Mouse (Mus musculus): ENCODE data around the gene Hck. TPM values are rescaled to one million over a fixed set of nuclear protein-coding genes. Genes with fewer than 3 reads are reported as not detected.

Hck gene
- polyA plus RNA-seq, 1 experiment from 2014 or later, result 13.3 TPM

DNA sequence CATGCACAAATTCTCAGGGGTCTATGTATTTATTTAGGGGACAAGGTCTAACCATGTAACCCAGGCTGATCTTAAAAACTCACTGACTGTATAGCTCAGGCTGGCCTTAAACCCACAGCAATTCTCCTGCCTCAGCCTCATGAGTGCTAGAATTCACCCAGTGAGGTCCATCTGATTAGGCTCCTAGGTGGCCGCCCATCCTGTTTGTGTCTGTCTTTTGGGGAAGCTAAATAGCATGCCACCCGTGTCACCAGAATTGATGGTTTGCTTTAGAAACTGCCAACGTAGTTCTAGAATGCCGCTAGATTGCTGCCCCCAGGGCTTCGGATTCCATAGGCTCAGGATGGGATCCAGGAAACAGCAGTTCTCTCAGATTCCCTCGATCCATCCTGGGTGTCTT, 41.3 kb upstream of the Hck start:
- H3K4me2 ChIP-seq (ENCODE audit: low read depth, low read length), result no peak overlapping the region; the same call in 1 of the 2 replicates
- TF ChIP-seq CTCF (IDR thresholded peaks at IDR 0.05; ENCODE audit: low read depth) (no peak), EP300 (IDR thresholded peaks at IDR 0.05; ENCODE audit: low read depth) (no peak)
- no peak overlapping the region for H3K9ac ChIP-seq (replicated peaks)
- peaks cover 13% of the 10 kb centered on the region; the same call in 1 of the 2 replicates for H3K27me3 ChIP-seq (ENCODE audit: insufficient read depth, low read length)
- peaks cover 4% of the 10 kb centered on the region; the same call in 1 of the 2 replicates for H3K4me1 ChIP-seq (ENCODE audit: insufficient read depth)
- 55% methylated on average over 6 of the region's 6 CpGs for WGBS (ENCODE audit: insufficient replicate concordance)
- no peak for DNase-seq
- no peaks in the 10 kb centered on the region for H3K36me3 ChIP-seq (replicated peaks; ENCODE audit: insufficient read depth, low read length)
- H3K27ac ChIP-seq (ENCODE audit: low read depth), result no peak overlapping the region
- no peaks in the 10 kb centered on the region for H3K9me3 ChIP-seq (ENCODE audit: low read length)
- no peak overlapping the region for H3K4me3 ChIP-seq (ENCODE audit: low read depth, low read length)
- no peak for ATAC-seq

DNA sequence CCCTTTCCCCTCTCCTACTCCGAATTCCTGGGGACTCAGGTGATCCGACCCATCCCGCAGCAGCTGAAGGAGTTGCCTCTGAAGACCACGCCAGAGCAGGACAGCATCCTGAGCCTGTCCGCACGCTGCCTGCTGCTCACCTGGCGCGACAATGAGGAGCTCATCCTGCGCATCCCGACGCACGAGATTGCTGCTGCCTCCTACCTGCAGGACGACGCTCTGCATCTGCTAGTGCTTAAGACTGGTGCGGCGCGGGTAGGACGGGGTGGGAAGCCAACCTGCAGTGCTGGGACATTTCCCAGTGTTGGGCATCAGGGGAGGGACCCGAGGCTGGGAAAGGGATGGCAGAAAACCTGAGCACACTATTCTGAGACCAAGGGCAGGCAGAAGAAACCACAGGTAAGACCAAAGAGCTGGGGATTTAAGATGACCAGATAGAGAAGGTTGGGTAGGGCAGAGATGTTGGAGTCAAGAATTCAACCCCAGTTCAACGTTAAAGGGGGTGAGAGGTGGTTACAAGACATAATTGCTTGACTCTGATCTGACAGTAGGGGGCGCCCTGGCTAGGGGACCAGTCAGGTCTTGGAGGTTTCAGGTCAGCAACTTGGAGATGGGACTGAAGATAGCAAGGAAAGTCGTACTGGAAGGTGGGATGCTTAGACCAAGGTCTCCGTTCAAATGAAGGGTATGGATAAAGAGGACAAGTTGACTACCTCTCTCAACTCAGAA, 37.3 kb upstream of the Hck start:
- no peak overlapping the region for H3K9ac ChIP-seq (replicated peaks)
- DNase-seq (peak; percentile 48), ATAC-seq (no peak)
- H3K9me3 ChIP-seq (ENCODE audit: low read length), result no peaks in the 10 kb centered on the region
- H3K4me1 ChIP-seq (ENCODE audit: insufficient read depth), result 0 out of 2 replicates have a peak, but pooled peaks cover under 1% of the 10 kb centered on the region
- H3K36me3 ChIP-seq (replicated peaks; ENCODE audit: insufficient read depth, low read length), result no peaks in the 10 kb centered on the region
- H3K27me3 ChIP-seq (ENCODE audit: insufficient read depth, low read length), result peaks cover 13% of the 10 kb centered on the region; the same call in 1 of the 2 replicates
- TF ChIP-seq CTCF (IDR thresholded peaks at IDR 0.05; ENCODE audit: low read depth) (peak; percentile 64), EP300 (IDR thresholded peaks at IDR 0.05; ENCODE audit: low read depth) (no peak)
- no peak overlapping the region for H3K27ac ChIP-seq (ENCODE audit: low read depth)
- no peak overlapping the region for H3K4me2 ChIP-seq (ENCODE audit: low read depth, low read length)
- WGBS (ENCODE audit: insufficient replicate concordance), result 44% methylated on average over 23 of the region's 23 CpGs
- H3K4me3 ChIP-seq (ENCODE audit: low read depth, low read length), result no peak overlapping the region

DNA sequence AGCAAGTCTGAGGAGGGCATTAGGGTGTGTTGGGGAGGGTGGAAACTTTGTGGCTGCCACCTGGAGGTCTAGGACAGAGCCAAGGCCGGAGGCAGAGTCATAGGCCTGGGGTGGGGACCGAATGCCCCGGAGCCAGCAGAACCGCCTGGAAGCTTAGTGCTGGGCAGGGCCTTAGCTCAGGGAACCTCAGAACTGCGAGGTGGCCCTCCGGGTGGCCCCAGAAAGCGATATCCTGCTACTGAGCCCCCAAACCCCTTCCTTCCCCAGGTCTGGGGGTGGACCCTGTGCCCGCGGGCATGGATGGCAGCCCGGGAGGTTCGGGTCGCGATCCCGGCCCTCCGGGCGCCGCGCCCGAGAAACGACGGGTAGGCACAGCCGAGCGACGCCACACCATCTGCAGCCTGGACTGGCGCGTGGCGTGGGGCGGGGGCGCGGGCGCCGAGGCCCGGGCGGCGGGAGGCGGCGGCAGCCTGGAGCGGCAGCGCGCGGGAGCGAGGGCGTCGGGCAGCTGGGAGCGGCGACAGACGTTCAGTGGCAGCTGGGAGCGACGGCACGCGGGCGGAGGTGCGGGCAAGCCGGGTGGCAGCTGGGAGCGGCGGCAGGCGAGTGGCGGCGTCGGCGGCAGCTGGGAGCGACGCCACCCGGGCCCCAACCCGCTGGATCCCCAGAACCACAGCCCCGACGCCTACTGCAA, 36.6 kb upstream of the Hck start:
- Histone ChIP-seq H3K4me3 (ENCODE audit: low read depth, low read length) (no peak overlapping the region), H3K27ac (ENCODE audit: low read depth) (no peak overlapping the region), H3K4me1 (ENCODE audit: insufficient read depth) (0 out of 2 replicates have a peak, but pooled peaks cover 3% of the 10 kb centered on the region), H3K27me3 (ENCODE audit: insufficient read depth, low read length) (peaks cover 13% of the 10 kb centered on the region; the same call in 1 of the 2 replicates), H3K36me3 (replicated peaks; ENCODE audit: insufficient read depth, low read length) (no peaks in the 10 kb centered on the region), H3K9me3 (ENCODE audit: low read length) (no peaks in the 10 kb centered on the region), H3K4me2 (ENCODE audit: low read depth, low read length) (peak overlapping the region; percentile 36), H3K9ac (replicated peaks) (no peak overlapping the region)
- TF ChIP-seq CTCF (IDR thresholded peaks at IDR 0.05; ENCODE audit: low read depth) (no peak), EP300 (IDR thresholded peaks at IDR 0.05; ENCODE audit: low read depth) (no peak)
- DNase-seq, result no peak
- ATAC-seq, result no peak
- WGBS (ENCODE audit: insufficient replicate concordance), result 64% methylated on average over 62 of the region's 67 CpGs

DNA sequence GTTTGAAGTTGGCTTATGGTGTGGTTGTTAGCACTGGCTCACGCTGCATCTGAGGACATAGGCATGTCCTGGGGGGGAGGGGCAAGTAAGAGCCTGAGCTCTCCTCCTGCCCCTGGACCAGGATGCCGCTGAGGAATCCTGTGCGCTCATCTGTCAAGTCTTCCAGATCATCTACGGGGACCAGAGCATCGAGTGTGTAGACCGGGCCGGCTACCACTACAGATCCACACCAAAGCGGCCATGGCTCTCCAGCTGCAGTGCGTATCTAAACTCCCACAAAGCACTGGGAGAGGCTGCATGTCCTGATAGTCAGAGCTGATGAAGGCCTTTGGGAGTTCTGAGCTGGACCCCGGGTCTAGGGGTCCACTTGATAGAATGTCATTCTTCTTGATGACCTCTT, 33.6 kb upstream of the Hck start:
- Histone ChIP-seq H3K9me3 (ENCODE audit: low read length) (no peaks in the 10 kb centered on the region), H3K27me3 (ENCODE audit: insufficient read depth, low read length) (peaks cover 13% of the 10 kb centered on the region; the same call in 1 of the 2 replicates), H3K4me3 (ENCODE audit: low read depth, low read length) (no peak overlapping the region), H3K36me3 (replicated peaks; ENCODE audit: insufficient read depth, low read length) (no peaks in the 10 kb centered on the region), H3K27ac (ENCODE audit: low read depth) (no peak overlapping the region), H3K9ac (replicated peaks) (no peak overlapping the region), H3K4me1 (ENCODE audit: insufficient read depth) (0 out of 2 replicates have a peak, but pooled peaks cover 3% of the 10 kb centered on the region), H3K4me2 (ENCODE audit: low read depth, low read length) (no peak overlapping the region)
- no peak for ATAC-seq
- no peak for TF ChIP-seq EP300 (IDR thresholded peaks at IDR 0.05; ENCODE audit: low read depth)
- no peak for TF ChIP-seq CTCF (IDR thresholded peaks at IDR 0.05; ENCODE audit: low read depth)
- 89% methylated on average over 10 of the region's 10 CpGs for WGBS (ENCODE audit: insufficient replicate concordance)
- no peak for DNase-seq

DNA sequence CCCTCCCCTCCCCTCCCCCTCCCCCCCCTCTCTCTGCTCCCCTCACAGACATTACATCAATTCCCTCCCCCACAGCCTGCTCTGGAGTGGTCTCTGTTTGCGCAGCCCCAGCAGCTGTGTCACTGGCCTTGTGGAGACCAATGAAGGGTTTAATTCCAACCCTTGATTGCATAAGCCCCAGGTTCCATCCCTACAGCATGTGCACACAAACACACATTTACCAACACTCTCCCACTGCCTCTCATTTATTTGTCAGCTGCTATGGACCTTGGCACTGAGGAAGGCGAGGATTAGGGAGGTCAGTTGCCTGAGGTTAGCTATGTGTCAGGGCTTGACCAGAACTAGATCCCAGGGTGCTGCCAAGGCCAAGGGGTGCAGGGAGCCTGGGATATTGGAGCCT, 32.3 kb upstream of the Hck start:
- DNase-seq, result no peak
- H3K9ac ChIP-seq (replicated peaks), result no peak overlapping the region
- H3K27me3 ChIP-seq (ENCODE audit: insufficient read depth, low read length), result peaks cover 6% of the 10 kb centered on the region; the same call in 1 of the 2 replicates
- H3K4me2 ChIP-seq (ENCODE audit: low read depth, low read length), result no peak overlapping the region
- H3K4me1 ChIP-seq (ENCODE audit: insufficient read depth), result 0 out of 2 replicates have a peak, but pooled peaks cover 3% of the 10 kb centered on the region
- TF ChIP-seq EP300 (IDR thresholded peaks at IDR 0.05; ENCODE audit: low read depth), result no peak
- no peak for TF ChIP-seq CTCF (IDR thresholded peaks at IDR 0.05; ENCODE audit: low read depth)
- no peaks in the 10 kb centered on the region for H3K9me3 ChIP-seq (ENCODE audit: low read length)
- H3K27ac ChIP-seq (ENCODE audit: low read depth), result 0 out of 2 replicates have a peak overlapping the region, but pooled peaks have one; percentile 6
- 38% methylated on average over 2 of the region's 2 CpGs for WGBS (ENCODE audit: insufficient replicate concordance)
- H3K4me3 ChIP-seq (ENCODE audit: low read depth, low read length), result no peak overlapping the region
- ATAC-seq, result peak; percentile 84
- H3K36me3 ChIP-seq (replicated peaks; ENCODE audit: insufficient read depth, low read length), result no peaks in the 10 kb centered on the region

DNA sequence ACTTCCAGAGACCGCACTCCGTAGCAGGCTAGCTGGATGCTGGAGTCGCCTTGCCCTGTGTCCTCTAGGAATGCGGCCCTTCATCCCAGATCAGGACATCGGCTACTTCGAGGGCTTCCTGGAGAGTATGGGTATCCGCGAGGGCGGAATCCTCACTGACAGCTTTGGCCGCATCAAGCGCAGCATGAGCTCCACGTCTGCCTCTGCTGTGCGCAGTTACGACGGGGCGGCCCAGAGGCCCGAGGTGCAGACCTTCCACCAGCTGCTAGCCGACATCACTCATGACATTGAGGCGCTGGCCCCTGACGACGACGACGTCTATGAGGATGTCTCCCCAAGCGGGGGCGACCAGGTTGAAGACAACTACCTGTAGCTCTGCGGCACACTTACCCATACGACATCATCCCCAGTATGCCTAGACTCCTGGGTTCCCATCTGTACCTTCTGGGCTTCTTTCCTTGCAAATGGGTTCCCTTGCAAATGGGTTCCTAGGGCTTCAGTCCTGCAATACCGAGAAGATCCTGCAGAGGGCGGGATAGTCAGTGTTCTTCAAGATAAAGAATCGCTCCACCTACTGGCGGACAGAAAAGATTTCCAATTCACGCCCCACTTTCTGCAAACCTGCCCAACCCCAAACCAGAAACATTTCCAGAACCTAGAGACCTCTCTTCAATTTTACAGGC, 27.3 kb upstream of the Hck start:
- no peaks in the 10 kb centered on the region for H3K27me3 ChIP-seq (ENCODE audit: insufficient read depth, low read length)
- H3K4me1 ChIP-seq (ENCODE audit: insufficient read depth), result peaks cover 20% of the 10 kb centered on the region
- ATAC-seq (no peak), DNase-seq (peak; percentile 89)
- H3K9ac ChIP-seq (replicated peaks), result no peak overlapping the region
- no peaks in the 10 kb centered on the region for H3K36me3 ChIP-seq (replicated peaks; ENCODE audit: insufficient read depth, low read length)
- 46% methylated on average over 32 of the region's 32 CpGs for WGBS (ENCODE audit: insufficient replicate concordance)
- H3K4me2 ChIP-seq (ENCODE audit: low read depth, low read length), result no peak overlapping the region
- H3K4me3 ChIP-seq (ENCODE audit: low read depth, low read length), result no peak overlapping the region
- no peak overlapping the region for H3K27ac ChIP-seq (ENCODE audit: low read depth)
- no peak for TF ChIP-seq EP300 (IDR thresholded peaks at IDR 0.05; ENCODE audit: low read depth)
- peak; percentile 99 for TF ChIP-seq CTCF (IDR thresholded peaks at IDR 0.05; ENCODE audit: low read depth)
- no peaks in the 10 kb centered on the region for H3K9me3 ChIP-seq (ENCODE audit: low read length)

Measured in liver, postnatal 0 days (tissue).